Mouse (Mus musculus): ENCODE data around the gene Ing3.

GRCm38 (mm10) chr6:22013394-22013793 is 64.0 kb downstream of the Ing3 start:
- no peak for TF ChIP-seq CTCF (IDR thresholded peaks at IDR 0.05; ENCODE audit: borderline replicate concordance, insufficient read depth, low read length)
- no peak for TF ChIP-seq POLR2A (IDR thresholded peaks at IDR 0.05; ENCODE audit: low read depth, low read length)
